Mouse (Mus musculus): Measurements from ENCODE around the gene Wnt5a. TPM values are rescaled to one million over a fixed set of nuclear protein-coding genes. Genes with fewer than 3 reads are reported as not detected.

Gene Wnt5a
- 10 to 100 TPM; 17.8 to 19.8 TPM for total RNA-seq (2021)

- intact Hi-C loops (cut with DNase I) = loop anchor here (5.0 to 10.0 kb wide), 4 partner anchors 242 to 590 kb away; no protein-coding TSS in a partner anchor
These were observed at the start of gene Wnt5a for GRCm38 (mm10) chr14:28504101-28505050. Wnt5a (plus strand) TSS chr14:28504750.

GRCm38 (mm10) chr14:28456372-28457076 lies 48.0 kb upstream of the Wnt5a start:
- DNase-seq (ENCODE audit: low spot score) = no peak
- intact Hi-C loops (cut with DNase I) = no loop called here

More at GRCm38 (mm10) chr14:28504101-28505050, at the start of gene Wnt5a:
- DNase-seq (ENCODE audit: low spot score) = no peak

GRCm38 (mm10) chr14:28457428-28457827 lies 47.1 kb upstream of the Wnt5a start:
- intact Hi-C loops (cut with DNase I) = no loop called here
- no peak for DNase-seq (ENCODE audit: low spot score)

GRCm38 (mm10) chr14:28467956-28468355 lies 36.6 kb upstream of the Wnt5a start:
- DNase-seq (ENCODE audit: low spot score) = no peak
- intact Hi-C loops (cut with DNase I) = no loop called here

GRCm38 (mm10) chr14:28469696-28470095 lies 34.9 kb upstream of the Wnt5a start:
- intact Hi-C loops (cut with DNase I) = no loop called here
- no peak for DNase-seq (ENCODE audit: low spot score)

GRCm38 (mm10) chr14:28470212-28470611 lies 34.3 kb upstream of the Wnt5a start:
- DNase-seq (ENCODE audit: low spot score) = no peak
- intact Hi-C loops (cut with DNase I) = no loop called here

GRCm38 (mm10) chr14:28475012-28475411 lies 29.5 kb upstream of the Wnt5a start:
- no peak for DNase-seq (ENCODE audit: low spot score)
- intact Hi-C loops (cut with DNase I) = no loop called here

- DNase-seq (ENCODE audit: low spot score) = no peak
- intact Hi-C loops (cut with DNase I) = no loop called here
These were observed 29.1 kb upstream of the Wnt5a start for GRCm38 (mm10) chr14:28475421-28475820.

GRCm38 (mm10) chr14:28476746-28477145 lies 27.8 kb upstream of the Wnt5a start:
- intact Hi-C loops (cut with DNase I) = no loop called here
- no peak for DNase-seq (ENCODE audit: low spot score)

- no peak for DNase-seq (ENCODE audit: low spot score)
- intact Hi-C loops (cut with DNase I) = no loop called here
These were observed 23.7 kb upstream of the Wnt5a start for GRCm38 (mm10) chr14:28480866-28481265.

- intact Hi-C loops (cut with DNase I) = no loop called here
- no peak for DNase-seq (ENCODE audit: low spot score)
These were observed 10.7 kb upstream of the Wnt5a start for GRCm38 (mm10) chr14:28493806-28494205.

GRCm38 (mm10) chr14:28494273-28494672 lies 10.3 kb upstream of the Wnt5a start:
- intact Hi-C loops (cut with DNase I) = no loop called here

GRCm38 (mm10) chr14:28501216-28501878 lies 3.2 kb upstream of the Wnt5a start:
- DNase-seq (ENCODE audit: low spot score) = no peak
- intact Hi-C loops (cut with DNase I) = loop anchor here (10.0 kb wide), 2 partner anchors 343 to 593 kb away; no protein-coding TSS in a partner anchor

More at GRCm38 (mm10) chr14:28494273-28494672, 10.3 kb upstream of the Wnt5a start:
- no peak for DNase-seq (ENCODE audit: low spot score)

GRCm38 (mm10) chr14:28503276-28503675 lies 1.3 kb upstream of the Wnt5a start:
- DNase-seq (ENCODE audit: low spot score) = no peak
- intact Hi-C loops (cut with DNase I) = loop anchor here (10.0 kb wide), 2 partner anchors 342 to 592 kb away; no protein-coding TSS in a partner anchor

- intact Hi-C loops (cut with DNase I) = loop anchor here (5.0 to 10.0 kb wide), 4 partner anchors 243 to 590 kb away; no protein-coding TSS in a partner anchor
- DNase-seq (ENCODE audit: low spot score) = peak; percentile 13
These were observed 568 bp downstream of the Wnt5a start for GRCm38 (mm10) chr14:28505051-28505585.

- no peak for DNase-seq (ENCODE audit: low spot score)
- intact Hi-C loops (cut with DNase I) = loop anchor here (5.0 to 10.0 kb wide), 4 partner anchors 243 to 589 kb away; no protein-coding TSS in a partner anchor
These were observed 1.2 kb downstream of the Wnt5a start for GRCm38 (mm10) chr14:28505586-28506375.

- peak; percentile 33 for DNase-seq (ENCODE audit: low spot score)
- intact Hi-C loops (cut with DNase I) = loop anchor here (5.0 to 10.0 kb wide), 4 partner anchors 244 to 588 kb away; no protein-coding TSS in a partner anchor
These were observed 1.9 kb downstream of the Wnt5a start for GRCm38 (mm10) chr14:28506376-28506831.

- DNase-seq (ENCODE audit: low spot score) = no peak
- intact Hi-C loops (cut with DNase I) = loop anchor here (5.0 to 10.0 kb wide), 4 partner anchors 245 to 588 kb away; no protein-coding TSS in a partner anchor
These were observed 2.5 kb downstream of the Wnt5a start for GRCm38 (mm10) chr14:28507011-28507410.
